Mouse (Mus musculus) limb, embryonic 10.5 days (tissue): Measurements from ENCODE around the gene Upk3a. TPM values are rescaled to one million over a fixed set of nuclear protein-coding genes. Genes with fewer than 3 reads are reported as not detected.
A peak's percentile ranks its signal among the peaks of the same experiment; 100 is the strongest.

Experiments
- DNase-seq: peaks from one replicate; pipeline ENCODE4 v3.0.0-alpha.2; 2017; ENCODE audit warnings: low spot score
- H3K27ac ChIP-seq: fragments of 300-500 bp; sonication (generic); 2 replicates; pipeline ENCODE4 v1.5.1; 2016; ENCODE audit warnings: mild to moderate bottlenecking
- H3K27me3 ChIP-seq: fragments of 300-500 bp; sonication (generic); 2 replicates; pipeline ENCODE4 v1.6.1; 2016; ENCODE audit warnings: low read depth, mild to moderate bottlenecking; ENCODE audit not compliant: poor library complexity, severe bottlenecking
- H3K36me3 ChIP-seq: fragments of 300-500 bp; sonication (generic); 2 replicates; pipeline ENCODE4 v1.6.1; 2016; ENCODE audit warnings: mild to moderate bottlenecking, moderate library complexity
- H3K4me1 ChIP-seq: fragments of 300-500 bp; sonication (generic); 2 replicates; pipeline ENCODE4 v1.6.1; 2016
- H3K4me3 ChIP-seq: fragments of 300-500 bp; sonication (generic); 2 replicates; pipeline ENCODE4 v1.5.1; 2016; ENCODE audit warnings: mild to moderate bottlenecking, moderate library complexity
- H3K9me3 ChIP-seq: fragments of 300-500 bp; sonication (generic); replicated peaks from 2 replicates; pipeline ENCODE4 v1.6.1; 2016; ENCODE audit warnings: mild to moderate bottlenecking
- WGBS: fragments of 180-500 bp; shearing (Covaris S2); methylation state at CpG from one replicate; pipeline ENCODE4 v1.1.7; 2016; 5-methylcytosine and 5-hydroxymethylcytosine counted together
- polyA plus RNA-seq: library from polyadenylated mRNA; unstranded; fragments of >200 nt; fragmentation: Nextera tagmentation; extraction: Ambion mirVana; gene quantifications from 2 replicates; pipeline ENCODE4 v1.2.1, GENCODE M21; 2016

The Upk3a gene
- polyA plus RNA-seq, result not detected in 2 replicates

GRCm38 (mm10) chr15:85016951-85017664 is at the start of gene Upk3a:
Upk3a (plus strand) TSS chr15:85017141.
- 7% methylated on average over 21 of the region's 21 CpGs for WGBS
- peaks cover 23% of the 10 kb centered on the region for H3K4me1 ChIP-seq
- no peak within 1 kb of the TSS for H3K4me3 ChIP-seq
- H3K36me3 ChIP-seq, result no peaks in the 10 kb centered on the region
- H3K9me3 ChIP-seq, result no peaks in the 10 kb centered on the region
- H3K27ac ChIP-seq, result no peak within 1 kb of the TSS
- no peak for DNase-seq
- peaks cover 50% of the 10 kb centered on the region for H3K27me3 ChIP-seq

- H3K27me3 ChIP-seq, result no peaks in the 10 kb centered on the region
These were observed 48.4 kb upstream of the Upk3a start for GRCm38 (mm10) chr15:84968534-84968933.

GRCm38 (mm10) chr15:84972860-84973543 is 43.9 kb upstream of the Upk3a start:
- Histone ChIP-seq H3K27ac (no peak overlapping the region), H3K4me1 (peaks cover 9% of the 10 kb centered on the region; the same call in 1 of the 2 replicates), H3K4me3 (no peak overlapping the region), H3K36me3 (peaks cover 10% of the 10 kb centered on the region), H3K27me3 (no peaks in the 10 kb centered on the region), H3K9me3 (no peaks in the 10 kb centered on the region)
- WGBS, result 81% methylated on average over 8 of the region's 8 CpGs
- no peak for DNase-seq

More at GRCm38 (mm10) chr15:84968534-84968933, 48.4 kb upstream of the Upk3a start:
- H3K9me3 ChIP-seq, result no peaks in the 10 kb centered on the region
- no peak overlapping the region for H3K4me3 ChIP-seq
- DNase-seq, result no peak
- peaks cover 10% of the 10 kb centered on the region for H3K36me3 ChIP-seq
- H3K27ac ChIP-seq, result no peak overlapping the region
- 95% methylated on average over 4 of the region's 4 CpGs for WGBS
- H3K4me1 ChIP-seq, result peaks cover 5% of the 10 kb centered on the region; the same call in 1 of the 2 replicates

- H3K36me3 ChIP-seq, result peaks cover 10% of the 10 kb centered on the region
- H3K4me1 ChIP-seq, result peaks cover 9% of the 10 kb centered on the region; the same call in 1 of the 2 replicates
- DNase-seq, result no peak
- no peaks in the 10 kb centered on the region for H3K9me3 ChIP-seq
- H3K27ac ChIP-seq, result no peak overlapping the region
- 65% methylated on average over 3 of the region's 3 CpGs for WGBS
- no peaks in the 10 kb centered on the region for H3K27me3 ChIP-seq
- H3K4me3 ChIP-seq, result no peak overlapping the region
These were observed 43.4 kb upstream of the Upk3a start for GRCm38 (mm10) chr15:84973544-84973871.

GRCm38 (mm10) chr15:84975729-84976128 is 41.2 kb upstream of the Upk3a start:
- no peak for DNase-seq
- no peak overlapping the region for H3K4me3 ChIP-seq
- peaks cover 9% of the 10 kb centered on the region; the same call in 1 of the 2 replicates for H3K4me1 ChIP-seq
- no peaks in the 10 kb centered on the region for H3K27me3 ChIP-seq
- no peak overlapping the region for H3K27ac ChIP-seq
- peaks cover 4% of the 10 kb centered on the region for H3K36me3 ChIP-seq
- 36% methylated on average over 4 of the region's 4 CpGs for WGBS
- H3K9me3 ChIP-seq, result no peaks in the 10 kb centered on the region

- DNase-seq, result no peak
- peaks cover 12% of the 10 kb centered on the region for H3K4me1 ChIP-seq
- H3K36me3 ChIP-seq, result no peaks in the 10 kb centered on the region
- H3K4me3 ChIP-seq, result no peak overlapping the region
- H3K27ac ChIP-seq, result no peak overlapping the region
- H3K27me3 ChIP-seq, result no peaks in the 10 kb centered on the region
- H3K9me3 ChIP-seq, result no peaks in the 10 kb centered on the region
- 87% methylated on average over 9 of the region's 9 CpGs for WGBS
These were observed 35.2 kb upstream of the Upk3a start for GRCm38 (mm10) chr15:84981609-84982313.

GRCm38 (mm10) chr15:84982888-84983287 is 34.1 kb upstream of the Upk3a start:
- no peak overlapping the region for H3K4me3 ChIP-seq
- no peak for DNase-seq
- peaks cover 18% of the 10 kb centered on the region for H3K4me1 ChIP-seq
- 84% methylated on average over 3 of the region's 3 CpGs for WGBS
- H3K9me3 ChIP-seq, result no peaks in the 10 kb centered on the region
- H3K36me3 ChIP-seq, result no peaks in the 10 kb centered on the region
- no peaks in the 10 kb centered on the region for H3K27me3 ChIP-seq
- no peak overlapping the region for H3K27ac ChIP-seq

- Histone ChIP-seq H3K27ac (no peak overlapping the region), H3K36me3 (no peaks in the 10 kb centered on the region), H3K9me3 (no peaks in the 10 kb centered on the region), H3K4me3 (no peak overlapping the region), H3K4me1 (peaks cover 26% of the 10 kb centered on the region), H3K27me3 (no peaks in the 10 kb centered on the region)
- 85% methylated on average over 7 of the region's 7 CpGs for WGBS
- DNase-seq, result no peak
These were observed 33.2 kb upstream of the Upk3a start for GRCm38 (mm10) chr15:84983721-84984120.

- peaks cover 30% of the 10 kb centered on the region for H3K4me1 ChIP-seq
These were observed 31.3 kb upstream of the Upk3a start for GRCm38 (mm10) chr15:84985516-84986160.

GRCm38 (mm10) chr15:84986171-84987019 is 30.5 kb upstream of the Upk3a start:
- 74% methylated on average over 4 of the region's 4 CpGs for WGBS
- Histone ChIP-seq H3K27ac (peak overlapping the region; percentile 88; the same call in 1 of the 2 replicates), H3K36me3 (no peaks in the 10 kb centered on the region), H3K4me3 (peak overlapping the region; percentile 89), H3K4me1 (peaks cover 30% of the 10 kb centered on the region), H3K9me3 (no peaks in the 10 kb centered on the region), H3K27me3 (no peaks in the 10 kb centered on the region)
- DNase-seq, result no peak

More at GRCm38 (mm10) chr15:84985516-84986160, 31.3 kb upstream of the Upk3a start:
- Histone ChIP-seq H3K27me3 (no peaks in the 10 kb centered on the region), H3K27ac (no peak overlapping the region), H3K36me3 (no peaks in the 10 kb centered on the region), H3K9me3 (no peaks in the 10 kb centered on the region), H3K4me3 (no peak overlapping the region)
- DNase-seq, result no peak
- 89% methylated on average over 12 of the region's 12 CpGs for WGBS

GRCm38 (mm10) chr15:84987020-84987815 is 29.7 kb upstream of the Upk3a start:
- peak; percentile 60 for DNase-seq
- 1% methylated on average over 51 of the region's 53 CpGs for WGBS
- H3K27me3 ChIP-seq, result no peaks in the 10 kb centered on the region

More at GRCm38 (mm10) chr15:84987020-84987815, 29.7 kb upstream of the Upk3a start:
- peak overlapping the region; percentile 88 for H3K27ac ChIP-seq
- H3K36me3 ChIP-seq, result no peaks in the 10 kb centered on the region
- peak overlapping the region; percentile 89 for H3K4me3 ChIP-seq
- H3K4me1 ChIP-seq, result peaks cover 30% of the 10 kb centered on the region
- no peaks in the 10 kb centered on the region for H3K9me3 ChIP-seq
